ENCODE assay signal across 14 mouse cellular contexts in genomic region chr7:45616277-45616676, GRCm38 (mm10). TPM values are rescaled to one million over a fixed set of nuclear protein-coding genes. Genes with fewer than 3 reads are reported as not detected.
DNase-seq lines count a peak whose midpoint lies in the region; ATAC-seq lines count a peak whose summit lies in the region.
"Had no signal": no experiment of that assay in that cellular context is flagged by ENCODE, and none has a peak within 500 bp of the region (broad histone marks: within the 10 kb centered on the region; RNA-seq: fewer than 3 reads in every experiment).

No protein-coding gene starts in this region.

- H3K36me3 ChIP-seq in hindbrain, embryonic 10.5 days: no peaks in the 10 kb centered on the region
- H3K36me3 ChIP-seq in hindbrain, embryonic 11.5 days (ENCODE audit: control insufficient read depth, insufficient read depth, low read length): no peaks in the 10 kb centered on the region
- no peaks in the 10 kb centered on the region for H3K36me3 ChIP-seq in forebrain, embryonic 16.5 days (ENCODE audit: control insufficient read depth, insufficient read depth)
- no peaks in the 10 kb centered on the region for H3K36me3 ChIP-seq in midbrain, embryonic 13.5 days
- H3K36me3 ChIP-seq: hindbrain, embryonic 13.5 days had no signal

- DNase-seq in hindbrain, embryonic 10.5 days (ENCODE audit: low spot score): no peak
- no peak for DNase-seq in hindbrain, embryonic 11.5 days (ENCODE audit: low spot score)
- DNase-seq in 3T3-L1 (ENCODE audit: low read depth, low spot score): peak; percentile 57
- peak; percentile 75 for DNase-seq in NIH3T3 (ENCODE audit: low read depth)
- DNase-seq in kidney, postnatal 14 days: peak; percentile 34
- DNase-seq in left cerebral cortex, postnatal 14 days (ENCODE audit: low spot score in 2 of 2): no peak
- DNase-seq: cerebellum, adult 9-11 months; lung, postnatal 36 days; thymus, postnatal 36 days had no signal

- 0 out of 2 replicates have a peak overlapping the region, but pooled peaks have one; percentile 29 for H3K27ac ChIP-seq in hindbrain, embryonic 10.5 days
- no peak overlapping the region for H3K27ac ChIP-seq in hindbrain, embryonic 11.5 days (ENCODE audit: low read depth, low read length)
- H3K27ac ChIP-seq in forebrain, embryonic 16.5 days (ENCODE audit: low read length): no peak overlapping the region
- H3K27ac ChIP-seq in midbrain, embryonic 13.5 days: no peak overlapping the region
- H3K27ac ChIP-seq: hindbrain, embryonic 13.5 days had no signal

- peaks cover 26% of the 10 kb centered on the region for H3K4me1 ChIP-seq in hindbrain, embryonic 10.5 days (replicated peaks)
- H3K4me1 ChIP-seq in hindbrain, embryonic 11.5 days (replicated peaks; ENCODE audit: control insufficient read depth, insufficient read depth, low read length): no peaks in the 10 kb centered on the region; the same call in 1 of the 2 replicates
- peaks cover 3% of the 10 kb centered on the region; the same call in 1 of the 2 replicates for H3K4me1 ChIP-seq in forebrain, embryonic 16.5 days (replicated peaks; ENCODE audit: control insufficient read depth, insufficient read depth, low read length)
- H3K4me1 ChIP-seq in midbrain, embryonic 13.5 days (replicated peaks): 0 out of 2 replicates have a peak, but pooled peaks cover 6% of the 10 kb centered on the region

- 23% methylated on average over 6 of the region's 6 CpGs for WGBS in hindbrain, embryonic 10.5 days
- WGBS in hindbrain, embryonic 11.5 days: 26% methylated on average over 6 of the region's 6 CpGs
- WGBS in forebrain, embryonic 16.5 days: 17% methylated on average over 6 of the region's 6 CpGs
- 21% methylated on average over 6 of the region's 6 CpGs for WGBS in midbrain, embryonic 13.5 days

- intact Hi-C loops in left cerebral cortex, postnatal 14 days (cut with DNase I): no loop called here

- peaks cover 62% of the 10 kb centered on the region for H3K27me3 ChIP-seq in hindbrain, embryonic 10.5 days (ENCODE audit: insufficient read depth, poor library complexity, severe bottlenecking)
- peaks cover 12% of the 10 kb centered on the region for H3K27me3 ChIP-seq in hindbrain, embryonic 11.5 days (ENCODE audit: control insufficient read depth, insufficient read depth, low read length)
- H3K27me3 ChIP-seq in forebrain, embryonic 16.5 days (replicated peaks; ENCODE audit: control insufficient read depth, insufficient read depth, low read length): peaks cover 20% of the 10 kb centered on the region
- H3K27me3 ChIP-seq in midbrain, embryonic 13.5 days: peaks cover 41% of the 10 kb centered on the region

- ATAC-seq in hindbrain, embryonic 11.5 days (ENCODE audit: low FRiP score): no peak
- no peak for ATAC-seq in forebrain, embryonic 16.5 days
- ATAC-seq in midbrain, embryonic 13.5 days: no peak

- H3K9ac ChIP-seq in hindbrain, embryonic 11.5 days (ENCODE audit: low read depth, low read length): no peak overlapping the region
- H3K9ac ChIP-seq in forebrain, embryonic 16.5 days (replicated peaks; ENCODE audit: low read depth, low read length): no peak overlapping the region
- H3K9ac ChIP-seq in midbrain, embryonic 13.5 days (replicated peaks): no peak overlapping the region

- H3K9me3 ChIP-seq in hindbrain, embryonic 10.5 days: no peaks in the 10 kb centered on the region
- no peaks in the 10 kb centered on the region for H3K9me3 ChIP-seq in hindbrain, embryonic 11.5 days (ENCODE audit: control insufficient read depth, low read length)
- H3K9me3 ChIP-seq in forebrain, embryonic 16.5 days (ENCODE audit: control insufficient read depth, low read length): no peaks in the 10 kb centered on the region
- no peaks in the 10 kb centered on the region for H3K9me3 ChIP-seq in midbrain, embryonic 13.5 days
- H3K9me3 ChIP-seq: hindbrain, embryonic 13.5 days had no signal

- H3K4me3 ChIP-seq in hindbrain, embryonic 10.5 days: no peak overlapping the region
- no peak overlapping the region for H3K4me3 ChIP-seq in hindbrain, embryonic 11.5 days (ENCODE audit: low read depth, low read length)
- H3K4me3 ChIP-seq in forebrain, embryonic 16.5 days (replicated peaks; ENCODE audit: low read length): no peak overlapping the region
- H3K4me3 ChIP-seq in midbrain, embryonic 13.5 days (replicated peaks): no peak overlapping the region

- no peak overlapping the region for H3K4me2 ChIP-seq in hindbrain, embryonic 11.5 days (replicated peaks; ENCODE audit: low read depth, low read length)
- H3K4me2 ChIP-seq in forebrain, embryonic 16.5 days (ENCODE audit: low read length): no peak overlapping the region
- H3K4me2 ChIP-seq in midbrain, embryonic 13.5 days (replicated peaks): no peak overlapping the region

RNA-seq across cellular contexts. Expression of gene Fut1, which starts 0.8 kb away (rescaled TPM):
- 0.20 TPM in 1 of 2 replicates, not detected in the other for polyA plus RNA-seq in hindbrain, embryonic 10.5 days (2016; fragmentation: Nextera tagmentation; extraction: Ambion mirVana)
- not detected in 2 replicates for polyA plus RNA-seq in hindbrain, embryonic 11.5 days (2014; fragmentation: Nextera tagmentation; extraction: Ambion mirVana)
- not detected in 2 replicates for polyA plus RNA-seq in forebrain, embryonic 16.5 days (2015; fragmentation: Nextera tagmentation; extraction: Ambion mirVana)
- polyA plus RNA-seq in midbrain, embryonic 13.5 days (2015; fragmentation: Nextera tagmentation; extraction: Ambion mirVana): not detected in 2 replicates
- total RNA-seq in left cerebral cortex, postnatal 14 days (2021): not detected
- total RNA-seq: heart, adult 18-20 months had no signal

RNA-seq across cellular contexts. Expression of gene Fgf21, which starts 1.0 kb away (rescaled TPM):
- not detected in 2 replicates for polyA plus RNA-seq in hindbrain, embryonic 10.5 days (2016; fragmentation: Nextera tagmentation; extraction: Ambion mirVana)
- polyA plus RNA-seq in hindbrain, embryonic 11.5 days (2014; fragmentation: Nextera tagmentation; extraction: Ambion mirVana): not detected in 2 replicates
- polyA plus RNA-seq in forebrain, embryonic 16.5 days (2015; fragmentation: Nextera tagmentation; extraction: Ambion mirVana): not detected in 2 replicates
- polyA plus RNA-seq in midbrain, embryonic 13.5 days (2015; fragmentation: Nextera tagmentation; extraction: Ambion mirVana): 0.17 TPM in 1 of 2 replicates, not detected in the other
- total RNA-seq in left cerebral cortex, postnatal 14 days (2021): not detected
- total RNA-seq: heart, adult 18-20 months had no signal
- polyA plus RNA-seq: brain, embryonic 14.5 days; hindbrain, embryonic 13.5 days had no signal

RNA-seq across cellular contexts. Expression of gene Izumo1, which starts 5.3 kb away (rescaled TPM):
- 0.19 TPM in 1 of 2 replicates, not detected in the other for polyA plus RNA-seq in hindbrain, embryonic 10.5 days (2016; fragmentation: Nextera tagmentation; extraction: Ambion mirVana)
- 0.12 and 0.18 TPM in 2 replicates for polyA plus RNA-seq in hindbrain, embryonic 11.5 days (2014; fragmentation: Nextera tagmentation; extraction: Ambion mirVana)
- polyA plus RNA-seq in forebrain, embryonic 16.5 days (2015; fragmentation: Nextera tagmentation; extraction: Ambion mirVana): not detected in 2 replicates
- polyA plus RNA-seq in midbrain, embryonic 13.5 days (2015; fragmentation: Nextera tagmentation; extraction: Ambion mirVana): 0.17 TPM in 1 of 2 replicates, not detected in the other
- total RNA-seq in left cerebral cortex, postnatal 14 days (2021): under 1 TPM in 1 of 2 experiments, not detected in 1; 0.26 TPM
- polyA plus RNA-seq: hindbrain, embryonic 13.5 days had no signal

RNA-seq across cellular contexts. Expression of gene Rasip1, which starts 11.0 kb away (rescaled TPM):
- polyA plus RNA-seq in hindbrain, embryonic 10.5 days (2016; fragmentation: Nextera tagmentation; extraction: Ambion mirVana): 6.4 and 9.3 TPM in 2 replicates
- 4.9 and 5.1 TPM in 2 replicates for polyA plus RNA-seq in hindbrain, embryonic 11.5 days (2014; fragmentation: Nextera tagmentation; extraction: Ambion mirVana)
- 13.5 and 15.1 TPM in 2 replicates for polyA plus RNA-seq in forebrain, embryonic 16.5 days (2015; fragmentation: Nextera tagmentation; extraction: Ambion mirVana)
- 7.5 and 9.4 TPM in 2 replicates for polyA plus RNA-seq in midbrain, embryonic 13.5 days (2015; fragmentation: Nextera tagmentation; extraction: Ambion mirVana)
- 10 to 100 TPM; 11.2 to 11.3 TPM for total RNA-seq in left cerebral cortex, postnatal 14 days (2021)

RNA-seq across cellular contexts. Expression of gene Mamstr, which starts 23.5 kb away (rescaled TPM):
- 2.6 and 2.9 TPM in 2 replicates for polyA plus RNA-seq in hindbrain, embryonic 10.5 days (2016; fragmentation: Nextera tagmentation; extraction: Ambion mirVana)
- 1.7 and 2.1 TPM in 2 replicates for polyA plus RNA-seq in hindbrain, embryonic 11.5 days (2014; fragmentation: Nextera tagmentation; extraction: Ambion mirVana)
- 2.8 and 4.2 TPM in 2 replicates for polyA plus RNA-seq in forebrain, embryonic 16.5 days (2015; fragmentation: Nextera tagmentation; extraction: Ambion mirVana)
- 3.1 and 4.8 TPM in 2 replicates for polyA plus RNA-seq in midbrain, embryonic 13.5 days (2015; fragmentation: Nextera tagmentation; extraction: Ambion mirVana)
- 1 to 10 TPM; 2.2 to 2.6 TPM for total RNA-seq in left cerebral cortex, postnatal 14 days (2021)

Comparison
In these comparisons a context has a peak if more than half of its experiments do, and no peak if none do; other contexts are left out.
1. DNase-seq: peak in 3T3-L1 (single experiment), NIH3T3 (single experiment) and kidney, postnatal 14 days (single experiment); none in hindbrain, embryonic 10.5 days (single experiment), hindbrain, embryonic 11.5 days (single experiment) and left cerebral cortex, postnatal 14 days (0 of 2).